Mouse (Mus musculus): ENCODE measurements around the gene Utrn. TPM values are rescaled to one million over a fixed set of nuclear protein-coding genes. Genes with fewer than 3 reads are reported as not detected.

Utrn gene
- polyA plus RNA-seq, 1 experiment: 35.6 TPM

DNA sequence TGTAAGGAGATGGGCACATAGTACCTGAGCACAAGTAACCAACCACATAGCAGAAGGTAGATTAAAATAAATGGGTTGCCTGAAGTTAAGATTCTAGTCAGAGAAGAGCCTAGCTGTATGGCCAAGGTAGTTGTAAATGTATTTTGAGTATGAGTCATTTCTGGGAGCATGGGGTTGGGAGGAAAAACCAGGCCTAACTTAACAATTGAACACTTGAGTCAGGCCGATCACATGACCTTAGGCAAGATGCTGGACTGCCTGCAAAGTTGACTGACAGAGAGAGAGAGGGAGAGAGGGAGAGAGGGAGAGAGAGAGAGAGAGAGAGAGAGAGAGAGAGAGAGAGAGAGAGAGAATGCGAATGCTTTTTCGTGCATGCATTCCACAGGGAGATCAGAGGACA lies 7.3 kb upstream of the Utrn start:
- no peaks in the 10 kb centered on the region for H3K4me1 ChIP-seq (ENCODE audit: control insufficient read depth, insufficient read depth, low read length)
- H3K4me3 ChIP-seq (ENCODE audit: insufficient read depth, low read length): no peak overlapping the region
- no peak for TF ChIP-seq POLR2A (IDR thresholded peaks at IDR 0.05; ENCODE audit: extremely low read depth, insufficient read depth, low read length)
- no peak for TF ChIP-seq CTCF (IDR thresholded peaks at IDR 0.05; ENCODE audit: extremely low read depth, insufficient read depth, low read length)

DNA sequence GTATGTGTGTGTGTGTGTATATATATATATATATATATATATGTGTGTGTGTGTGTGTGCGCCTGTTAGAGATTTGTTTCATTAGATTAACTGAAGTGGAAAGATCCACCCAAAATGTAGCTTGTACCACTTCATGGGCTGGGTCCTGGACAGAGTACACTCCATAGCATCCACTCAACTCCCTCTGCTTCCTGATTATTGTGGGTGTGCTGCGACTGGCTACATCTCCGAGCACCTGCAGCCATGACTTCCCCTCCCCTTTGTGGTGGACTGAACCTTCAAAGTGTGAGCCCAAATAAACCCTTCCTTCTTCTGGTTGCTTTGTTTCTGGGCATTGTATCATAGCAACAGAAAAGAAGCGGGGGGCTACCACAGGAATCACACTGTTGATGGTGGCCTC lies 6.2 kb upstream of the Utrn start:
- TF ChIP-seq POLR2A (IDR thresholded peaks at IDR 0.05; ENCODE audit: extremely low read depth, insufficient read depth, low read length) (no peak), CTCF (IDR thresholded peaks at IDR 0.05; ENCODE audit: extremely low read depth, insufficient read depth, low read length) (no peak)
- H3K27ac ChIP-seq (ENCODE audit: insufficient read depth, low read length): no peak overlapping the region
- H3K4me3 ChIP-seq (ENCODE audit: insufficient read depth, low read length): no peak overlapping the region
- H3K4me1 ChIP-seq (ENCODE audit: control insufficient read depth, insufficient read depth, low read length): no peaks in the 10 kb centered on the region

More for the DNA sequence above, 7.3 kb upstream of the Utrn start:
- H3K27ac ChIP-seq (ENCODE audit: insufficient read depth, low read length): no peak overlapping the region

DNA sequence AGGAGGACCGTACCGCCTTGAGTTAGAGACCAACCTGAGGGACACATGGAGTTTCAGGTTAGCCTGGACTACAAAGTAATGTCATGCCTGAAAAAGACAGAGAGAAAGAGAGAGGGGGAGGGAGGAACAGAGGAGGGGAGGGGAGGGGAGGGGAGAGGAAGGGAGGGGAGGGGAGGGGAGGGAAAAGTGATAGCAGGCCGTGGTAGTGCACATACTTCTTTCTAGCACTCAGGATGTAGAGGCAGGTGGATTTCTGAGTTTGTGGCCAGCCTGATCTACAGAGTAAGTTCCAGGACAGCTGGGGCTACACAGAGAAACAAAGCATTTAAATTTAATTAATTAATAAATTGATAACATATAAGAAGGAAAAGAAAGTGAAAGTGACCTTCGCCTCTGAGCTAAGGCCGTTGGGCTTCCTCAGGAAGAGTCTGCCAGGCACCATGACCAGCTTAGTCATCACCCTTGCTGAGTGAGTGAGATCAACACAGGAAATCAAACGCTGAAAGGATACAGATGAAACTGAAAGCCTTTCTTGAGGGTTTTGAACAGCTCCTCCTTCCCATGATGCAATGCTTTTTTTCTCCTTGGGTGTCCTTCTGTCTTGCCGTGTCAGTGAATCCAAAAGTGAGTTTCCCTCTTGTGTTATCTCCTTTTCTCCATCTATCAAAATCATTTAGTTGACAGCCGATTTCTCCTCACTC lies 5.6 kb upstream of the Utrn start:
- Histone ChIP-seq H3K27ac (ENCODE audit: insufficient read depth, low read length) (no peak overlapping the region), H3K4me1 (ENCODE audit: control insufficient read depth, insufficient read depth, low read length) (no peaks in the 10 kb centered on the region), H3K4me3 (ENCODE audit: insufficient read depth, low read length) (no peak overlapping the region)
- TF ChIP-seq POLR2A (IDR thresholded peaks at IDR 0.05; ENCODE audit: extremely low read depth, insufficient read depth, low read length): no peak
- TF ChIP-seq CTCF (IDR thresholded peaks at IDR 0.05; ENCODE audit: extremely low read depth, insufficient read depth, low read length): no peak

DNA sequence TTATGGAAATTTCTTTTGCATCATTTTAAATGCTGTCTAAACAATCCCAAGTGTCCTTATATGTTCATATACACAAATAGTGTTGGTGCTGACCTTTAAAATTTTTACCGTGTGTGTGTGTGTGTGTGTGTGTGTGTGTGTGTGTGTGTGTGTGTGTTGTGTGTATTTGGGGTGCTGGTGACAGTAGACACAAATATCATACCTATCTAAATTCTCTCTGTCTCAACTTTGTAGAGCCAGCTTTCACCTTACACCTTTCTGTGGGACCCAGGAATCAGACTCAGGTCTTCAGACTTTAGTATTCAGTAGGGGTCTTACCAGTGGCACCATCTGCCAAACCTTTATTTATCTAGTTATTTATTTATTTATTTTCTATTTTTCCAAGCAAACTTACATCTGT lies 681 bp upstream of the Utrn start:
- Histone ChIP-seq H3K4me1 (ENCODE audit: control insufficient read depth, insufficient read depth, low read length) (no peaks in the 10 kb centered on the region), H3K27ac (ENCODE audit: insufficient read depth, low read length) (no peak overlapping the region), H3K4me3 (ENCODE audit: insufficient read depth, low read length) (peak overlapping the region; percentile 56; the same call in 1 of the 2 replicates)
- no peak for TF ChIP-seq POLR2A (IDR thresholded peaks at IDR 0.05; ENCODE audit: extremely low read depth, insufficient read depth, low read length)
- TF ChIP-seq CTCF (IDR thresholded peaks at IDR 0.05; ENCODE audit: extremely low read depth, insufficient read depth, low read length): no peak

DNA sequence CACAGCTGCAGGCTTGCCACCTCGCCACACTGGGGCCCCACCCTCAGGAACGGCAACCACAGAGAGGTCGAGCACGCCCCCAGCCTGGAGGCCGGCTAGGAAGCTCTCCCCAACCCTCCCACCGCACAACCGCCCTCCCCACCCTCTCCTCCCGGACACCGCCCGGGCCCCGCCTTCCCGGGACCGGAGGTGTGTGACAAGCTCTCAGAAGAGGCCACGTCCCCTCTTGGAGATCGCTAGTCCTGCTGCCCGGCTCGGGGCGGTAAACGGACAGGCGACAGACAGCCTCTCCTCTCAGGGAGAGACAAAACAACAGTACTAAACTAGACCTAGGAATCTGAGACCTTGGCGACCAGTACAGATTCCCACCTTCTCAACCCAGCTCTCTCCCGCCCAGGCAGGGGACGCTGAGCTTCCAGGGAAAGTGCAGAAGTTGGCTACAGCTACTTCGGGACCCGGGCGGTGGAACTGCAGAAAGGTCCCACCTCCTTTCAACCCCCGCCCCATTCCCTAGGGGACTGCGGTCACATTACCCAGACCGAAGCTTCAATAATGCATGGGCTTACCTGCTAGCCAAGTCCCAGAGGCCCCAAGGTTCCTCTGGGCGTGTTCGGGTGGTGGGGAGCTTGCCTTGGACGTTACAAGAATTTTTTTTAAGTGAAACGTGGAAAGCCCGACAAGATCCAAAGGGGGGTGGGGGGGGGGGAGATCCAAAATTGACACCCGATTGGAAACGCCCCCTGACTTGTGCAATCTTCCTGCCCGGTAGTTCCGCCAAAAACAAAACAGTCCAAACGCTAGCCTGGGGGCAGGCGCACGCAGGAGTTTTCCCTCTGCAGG lies 756 bp downstream of the Utrn start:
- peak overlapping the region; percentile 56 for H3K4me3 ChIP-seq (ENCODE audit: insufficient read depth, low read length)
- peak overlapping the region; percentile 86; the same call in 1 of the 2 replicates for H3K27ac ChIP-seq (ENCODE audit: insufficient read depth, low read length)
- H3K4me1 ChIP-seq (ENCODE audit: control insufficient read depth, insufficient read depth, low read length): no peaks in the 10 kb centered on the region
- TF ChIP-seq POLR2A (IDR thresholded peaks at IDR 0.05; ENCODE audit: extremely low read depth, insufficient read depth, low read length) (no peak), CTCF (IDR thresholded peaks at IDR 0.05; ENCODE audit: extremely low read depth, insufficient read depth, low read length) (no peak)

DNA sequence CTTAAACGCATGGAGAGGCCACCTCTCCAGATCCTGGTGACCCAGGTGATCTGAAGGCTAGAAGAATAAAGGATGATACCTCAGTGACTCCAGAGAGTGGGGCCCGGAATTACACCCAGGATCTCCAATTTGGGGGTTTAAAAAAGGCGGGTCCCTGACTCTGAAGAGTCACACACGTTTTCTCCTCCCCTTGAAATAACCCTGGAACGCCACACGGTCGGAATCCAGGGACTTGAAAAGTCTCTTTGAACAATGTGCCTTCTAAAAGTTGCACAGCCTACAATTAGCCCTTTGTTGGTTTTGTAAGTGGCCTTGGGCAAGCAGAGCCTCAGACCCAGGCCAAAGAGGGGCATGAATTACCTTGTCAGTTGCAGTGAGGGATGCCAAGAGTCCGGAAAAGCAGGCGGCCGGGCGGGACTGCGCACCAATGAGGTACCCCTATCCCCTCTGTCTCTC lies 1.4 kb downstream of the Utrn start:
- H3K27ac ChIP-seq (ENCODE audit: insufficient read depth, low read length): peak overlapping the region; percentile 10; the same call in 1 of the 2 replicates
- TF ChIP-seq CTCF (IDR thresholded peaks at IDR 0.05; ENCODE audit: extremely low read depth, insufficient read depth, low read length) (no peak), POLR2A (IDR thresholded peaks at IDR 0.05; ENCODE audit: extremely low read depth, insufficient read depth, low read length) (no peak)
- no peaks in the 10 kb centered on the region for H3K4me1 ChIP-seq (ENCODE audit: control insufficient read depth, insufficient read depth, low read length)
- peak overlapping the region; percentile 56 for H3K4me3 ChIP-seq (ENCODE audit: insufficient read depth, low read length)

DNA sequence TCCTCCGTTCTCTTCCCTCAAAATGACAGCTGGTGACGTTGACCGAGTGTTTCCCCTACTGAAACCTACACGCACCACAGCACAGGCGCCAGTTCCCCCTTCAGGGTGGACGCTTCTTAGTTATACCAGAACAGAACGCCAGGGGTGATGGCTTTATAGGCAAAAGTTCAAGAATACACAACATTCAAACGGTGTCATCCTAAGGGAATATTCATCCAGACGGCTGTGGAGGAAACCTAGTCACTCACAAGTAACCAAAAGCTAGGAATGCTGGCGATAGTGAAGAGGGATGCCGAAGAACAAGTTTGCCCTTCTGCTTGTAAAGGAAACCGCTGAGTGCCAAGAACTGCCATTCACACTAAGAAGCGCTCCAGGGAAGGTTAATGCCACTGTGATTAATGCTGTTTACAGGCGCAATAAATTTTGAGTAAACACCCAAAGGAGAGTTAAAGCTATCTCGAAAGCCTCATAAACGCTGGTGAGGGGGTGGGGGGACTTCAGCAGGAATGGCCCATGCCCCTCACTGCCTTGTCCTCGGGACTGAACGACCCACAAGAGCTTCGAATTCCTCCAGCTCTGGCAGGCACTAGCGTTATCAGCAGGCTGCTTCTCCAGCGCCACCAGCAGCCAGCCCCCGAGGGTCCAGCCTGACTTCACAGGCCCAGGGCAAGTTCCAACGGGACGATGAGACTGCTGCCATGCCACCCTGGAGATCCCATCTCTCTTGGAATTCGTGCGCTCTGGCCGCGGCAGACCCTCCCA lies 2.0 kb downstream of the Utrn start:
- H3K27ac ChIP-seq (ENCODE audit: insufficient read depth, low read length): peak overlapping the region; percentile 10; the same call in 1 of the 2 replicates
- TF ChIP-seq CTCF (IDR thresholded peaks at IDR 0.05; ENCODE audit: extremely low read depth, insufficient read depth, low read length): no peak
- no peak for TF ChIP-seq POLR2A (IDR thresholded peaks at IDR 0.05; ENCODE audit: extremely low read depth, insufficient read depth, low read length)

DNA sequence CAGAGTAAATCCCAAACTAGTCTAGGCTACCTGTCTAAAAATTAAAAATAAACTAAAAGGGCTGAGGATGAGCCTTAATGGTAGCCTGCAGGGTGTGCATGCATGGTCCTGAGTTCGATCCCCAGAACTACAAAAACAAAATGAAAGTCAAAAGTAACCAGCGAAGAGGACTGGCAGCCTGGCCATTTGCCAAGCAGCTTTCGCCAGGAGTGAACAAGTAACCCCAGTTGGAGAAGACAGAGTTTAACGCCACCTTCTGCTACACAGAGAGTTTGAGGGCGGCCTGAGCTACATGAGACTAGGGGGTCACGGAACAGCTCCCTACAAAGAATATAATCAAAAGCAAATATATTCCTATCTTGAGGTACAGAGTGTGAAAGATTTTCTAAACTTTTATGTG lies 4.0 kb downstream of the Utrn start:
- TF ChIP-seq POLR2A (IDR thresholded peaks at IDR 0.05; ENCODE audit: extremely low read depth, insufficient read depth, low read length) (no peak), CTCF (IDR thresholded peaks at IDR 0.05; ENCODE audit: extremely low read depth, insufficient read depth, low read length) (no peak)
- Histone ChIP-seq H3K27ac (ENCODE audit: insufficient read depth, low read length) (no peak overlapping the region), H3K4me3 (ENCODE audit: insufficient read depth, low read length) (no peak overlapping the region), H3K4me1 (ENCODE audit: control insufficient read depth, insufficient read depth, low read length) (no peaks in the 10 kb centered on the region; the same call in 1 of the 2 replicates)

More for the DNA sequence above, 2.0 kb downstream of the Utrn start:
- Histone ChIP-seq H3K4me1 (ENCODE audit: control insufficient read depth, insufficient read depth, low read length) (no peaks in the 10 kb centered on the region), H3K4me3 (ENCODE audit: insufficient read depth, low read length) (peak overlapping the region; percentile 56)

DNA sequence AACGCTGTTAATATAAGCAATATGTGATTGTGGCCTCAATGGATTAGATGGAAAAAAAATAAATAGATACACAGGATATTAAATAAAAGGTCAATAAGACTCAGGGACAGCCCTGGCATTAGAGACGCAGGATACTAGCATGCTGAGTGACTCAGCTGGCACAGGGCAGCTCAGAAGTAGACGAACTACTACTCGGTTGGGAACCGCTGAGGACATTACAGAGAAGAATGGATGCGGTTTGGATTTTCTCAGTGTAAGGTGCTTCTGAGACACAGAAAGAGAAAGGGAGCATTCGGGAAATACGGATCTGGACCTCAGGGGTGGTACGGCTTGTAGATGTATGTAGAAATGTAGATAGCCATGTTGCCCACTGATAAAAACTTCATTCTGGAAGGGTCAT lies 5.6 kb downstream of the Utrn start:
- H3K4me1 ChIP-seq (ENCODE audit: control insufficient read depth, insufficient read depth, low read length): no peaks in the 10 kb centered on the region; the same call in 1 of the 2 replicates
- no peak for TF ChIP-seq POLR2A (IDR thresholded peaks at IDR 0.05; ENCODE audit: extremely low read depth, insufficient read depth, low read length)
- no peak for TF ChIP-seq CTCF (IDR thresholded peaks at IDR 0.05; ENCODE audit: extremely low read depth, insufficient read depth, low read length)
- H3K4me3 ChIP-seq (ENCODE audit: insufficient read depth, low read length): no peak overlapping the region
- H3K27ac ChIP-seq (ENCODE audit: insufficient read depth, low read length): no peak overlapping the region

Measured in cortical plate, adult 2 months (tissue).